Mouse (Mus musculus): ENCODE measurements around the gene Alg13.

DNA sequence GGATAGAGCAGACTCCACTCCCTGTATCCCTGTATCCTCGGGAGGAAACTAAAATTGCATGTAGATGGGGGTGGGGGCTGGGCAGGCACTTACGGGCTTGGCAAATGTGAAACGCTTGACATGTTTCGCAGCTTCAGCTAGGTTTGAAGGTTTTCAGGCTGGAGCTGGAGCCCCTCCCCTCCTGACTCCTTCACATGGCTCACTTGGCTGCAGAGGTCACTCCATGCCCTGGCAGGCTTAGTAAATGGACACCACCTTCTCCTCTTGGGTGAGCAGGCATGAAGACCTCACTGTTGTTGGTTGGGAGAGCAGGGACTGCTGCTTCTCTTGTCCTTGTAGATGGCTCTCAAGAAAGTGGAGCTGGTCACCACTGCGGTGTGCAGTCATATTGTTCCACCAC is 1.6 kb upstream of the Alg13 start:
- no peak for TF ChIP-seq EP300 (optimal IDR thresholded peaks at IDR 0.05)
- no peak for TF ChIP-seq CTCF (IDR thresholded peaks at IDR 0.05; ENCODE audit: low read depth)

Data from stomach, postnatal 0 days (tissue).